Comparison of ENCODE assay signal across 29 mouse cellular contexts in the genomic region with DNA sequence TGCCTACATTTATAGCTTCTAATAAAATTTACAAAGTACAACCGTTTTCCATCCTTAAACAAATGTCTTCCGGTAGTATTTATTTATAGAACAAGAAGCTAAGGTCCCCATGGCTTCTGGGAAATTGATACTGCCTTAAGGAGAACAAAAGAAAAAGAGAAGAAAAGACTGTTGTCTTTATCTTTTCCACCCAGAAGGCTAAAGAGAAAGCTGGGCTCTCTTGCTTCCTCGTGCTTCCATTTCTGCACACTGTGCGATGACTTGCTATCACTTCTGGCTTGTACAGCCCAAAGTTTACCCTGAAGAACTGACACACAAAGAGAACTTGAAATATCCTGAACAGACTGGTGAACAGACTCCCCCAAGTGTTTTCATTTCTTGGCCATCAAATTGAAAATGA.
DNase-seq lines count a peak whose midpoint lies in the region; ATAC-seq and TF ChIP-seq lines count a peak whose summit lies in the region.
"Had no signal": no experiment of that assay in that cellular context is flagged by ENCODE, and none has a peak within 500 bp of the region (broad histone marks: within the 10 kb centered on the region; RNA-seq: fewer than 3 reads in every experiment).

No protein-coding gene starts in this region.

- peak; percentile 21 for TF ChIP-seq RAD21 in MEL (IDR thresholded peaks at IDR 0.05; ENCODE audit: low read depth, low read length)

- H3K4me2 ChIP-seq in liver, embryonic 11.5 days = 0 out of 2 replicates have a peak overlapping the region, but pooled peaks have one; percentile 8
- H3K4me2 ChIP-seq in liver, postnatal 0 days (ENCODE audit: low read depth, low read length) = no peak overlapping the region
- H3K4me2 ChIP-seq in stomach, postnatal 0 days (replicated peaks; ENCODE audit: low read depth) = no peak overlapping the region
- no peak overlapping the region for H3K4me2 ChIP-seq in forebrain, postnatal 0 days (ENCODE audit: low read depth)
- H3K4me2 ChIP-seq: embryonic facial prominence, embryonic 13.5 days; forebrain, embryonic 15.5 days; hindbrain, embryonic 14.5 days; limb, embryonic 12.5 days; lung, embryonic 14.5 days; midbrain, embryonic 12.5 days; neural tube, embryonic 15.5 days; stomach, embryonic 15.5 days had no signal

- peak; percentile 96 to 97 for TF ChIP-seq EP300 in MEL (IDR thresholded peaks at IDR 0.05; ENCODE audit: low read depth in 1 of 2, low read length in 2 of 2)
- TF ChIP-seq EP300 in liver, postnatal 0 days (IDR thresholded peaks at IDR 0.05; ENCODE audit: low read depth) = peak; percentile 77; the same call in 1 of the 2 replicates
- no peak for TF ChIP-seq EP300 in stomach, postnatal 0 days (optimal IDR thresholded peaks at IDR 0.05)

- no peaks in the 10 kb centered on the region for H3K79me2 ChIP-seq in MEL (ENCODE audit: control insufficient read depth, insufficient read depth, low read length, poor library complexity)

- WGBS in liver, embryonic 11.5 days = 34% methylated on average over 4 of the region's 4 CpGs
- 33% methylated on average over 4 of the region's 4 CpGs for whole genome bisulfite sequencing in liver, postnatal 0 days (ENCODE audit: insufficient replicate concordance)
- WGBS in stomach, postnatal 0 days = 59% methylated on average over 4 of the region's 4 CpGs
- 74% methylated on average over 4 of the region's 4 CpGs for WGBS in forebrain, postnatal 0 days

- H3K27ac ChIP-seq in MEL (ENCODE audit: control insufficient read depth, low read depth, low read length) = peak overlapping the region; percentile 96
- peak overlapping the region; percentile 53; the same call in 1 of the 2 replicates for H3K27ac ChIP-seq in liver, embryonic 11.5 days (ENCODE audit: low read depth, low read length)
- no peak overlapping the region for H3K27ac ChIP-seq in liver, postnatal 0 days (ENCODE audit: low read depth)
- H3K27ac ChIP-seq in stomach, postnatal 0 days (replicated peaks) = no peak overlapping the region
- no peak overlapping the region for H3K27ac ChIP-seq in forebrain, postnatal 0 days (ENCODE audit: low read depth, low read length)
- H3K27ac ChIP-seq: embryonic facial prominence, embryonic 13.5 days; forebrain, embryonic 15.5 days; heart, adult 2 months; hindbrain, embryonic 14.5 days; kidney, postnatal 0 days; layer of hippocampus, adult 2 months; limb, embryonic 12.5 days; midbrain, embryonic 12.5 days; neural tube, embryonic 15.5 days; stomach, embryonic 15.5 days had no signal

- no peak for TF ChIP-seq CTCF in MEL (IDR thresholded peaks at IDR 0.05 in 2 of 3, conservative IDR thresholded peaks at IDR 0.05 in 1 of 3; ENCODE audit: control insufficient read depth in 1 of 3, insufficient read depth in 1 of 3, low read depth in 2 of 3, low read length in 3 of 3, poor library complexity in 1 of 3, severe bottlenecking in 1 of 3)
- no peak for TF ChIP-seq CTCF in liver, postnatal 0 days (IDR thresholded peaks at IDR 0.05; ENCODE audit: low read depth)
- no peak for TF ChIP-seq CTCF in stomach, postnatal 0 days (IDR thresholded peaks at IDR 0.05; ENCODE audit: low read depth)
- no peak for TF ChIP-seq CTCF in forebrain, postnatal 0 days (IDR thresholded peaks at IDR 0.05; ENCODE audit: low read depth)

- no peaks in the 10 kb centered on the region for H3K27me3 ChIP-seq in MEL (ENCODE audit: control insufficient read depth in 1 of 2, insufficient read depth in 2 of 2, low read length in 2 of 2)
- H3K27me3 ChIP-seq in liver, embryonic 11.5 days (replicated peaks; ENCODE audit: control insufficient read depth, insufficient read depth, low read length) = no peaks in the 10 kb centered on the region
- H3K27me3 ChIP-seq in liver, postnatal 0 days (ENCODE audit: insufficient read depth, low read length) = no peaks in the 10 kb centered on the region
- no peaks in the 10 kb centered on the region for H3K27me3 ChIP-seq in stomach, postnatal 0 days (ENCODE audit: control insufficient read depth, insufficient read depth, low read length)
- no peaks in the 10 kb centered on the region for H3K27me3 ChIP-seq in forebrain, postnatal 0 days (ENCODE audit: insufficient read depth, low read length)
- H3K27me3 ChIP-seq: CH12.LX; embryonic facial prominence, embryonic 13.5 days; forebrain, embryonic 15.5 days; limb, embryonic 12.5 days; midbrain, embryonic 12.5 days; neural tube, embryonic 15.5 days; stomach, embryonic 15.5 days had no signal

- peak overlapping the region; percentile 69 for H3K9ac ChIP-seq in MEL (ENCODE audit: control insufficient read depth, low read depth, low read length, poor library complexity, severe bottlenecking)
- H3K9ac ChIP-seq in liver, embryonic 11.5 days (ENCODE audit: low read depth, low read length) = no peak overlapping the region
- H3K9ac ChIP-seq in liver, postnatal 0 days (replicated peaks) = no peak overlapping the region
- H3K9ac ChIP-seq in stomach, postnatal 0 days (ENCODE audit: low read length) = no peak overlapping the region
- no peak overlapping the region for H3K9ac ChIP-seq in forebrain, postnatal 0 days
- H3K9ac ChIP-seq: embryonic facial prominence, embryonic 13.5 days; forebrain, embryonic 15.5 days; hindbrain, embryonic 14.5 days; limb, embryonic 12.5 days; lung, embryonic 14.5 days; midbrain, embryonic 12.5 days; neural tube, embryonic 15.5 days; stomach, embryonic 15.5 days had no signal

- no peaks in the 10 kb centered on the region for H3K9me3 ChIP-seq in MEL (replicated peaks; ENCODE audit: insufficient read depth, low read length)
- no peaks in the 10 kb centered on the region for H3K9me3 ChIP-seq in liver, embryonic 11.5 days (ENCODE audit: control insufficient read depth, low read length)
- no peaks in the 10 kb centered on the region for H3K9me3 ChIP-seq in liver, postnatal 0 days (ENCODE audit: low read length)
- H3K9me3 ChIP-seq in stomach, postnatal 0 days (ENCODE audit: control insufficient read depth, low read length) = no peaks in the 10 kb centered on the region
- H3K9me3 ChIP-seq in forebrain, postnatal 0 days (ENCODE audit: low read length) = no peaks in the 10 kb centered on the region
- H3K9me3 ChIP-seq: embryonic facial prominence, embryonic 13.5 days; forebrain, embryonic 15.5 days; limb, embryonic 12.5 days; midbrain, embryonic 12.5 days; neural tube, embryonic 15.5 days; stomach, embryonic 15.5 days had no signal

- ATAC-seq in liver, embryonic 11.5 days (replicated peaks; ENCODE audit: low FRiP score) = peak; percentile 96
- peak; percentile 60 for ATAC-seq in liver, postnatal 0 days
- ATAC-seq in stomach, postnatal 0 days (ENCODE audit: low FRiP score, low TSS enrichment) = no peak
- ATAC-seq in forebrain, postnatal 0 days = no peak
- ATAC-seq: forebrain, embryonic 15.5 days; inflammation-experienced regulatory T-cells, adult 6 months had no signal

- H3K36me3 ChIP-seq in MEL (ENCODE audit: control insufficient read depth in 1 of 2, insufficient read depth in 2 of 2, low read length in 2 of 2) = peaks cover 0 to 19% of the 10 kb centered on the region in 2 experiments; a peak in 2 of 4 replicates
- H3K36me3 ChIP-seq in liver, embryonic 11.5 days (ENCODE audit: control insufficient read depth, insufficient read depth, low read length) = no peaks in the 10 kb centered on the region
- no peaks in the 10 kb centered on the region for H3K36me3 ChIP-seq in liver, postnatal 0 days (replicated peaks; ENCODE audit: insufficient read depth, low read length)
- H3K36me3 ChIP-seq in stomach, postnatal 0 days (ENCODE audit: control insufficient read depth, insufficient read depth, low read length) = no peaks in the 10 kb centered on the region
- H3K36me3 ChIP-seq in forebrain, postnatal 0 days (ENCODE audit: insufficient read depth) = no peaks in the 10 kb centered on the region
- H3K36me3 ChIP-seq: embryonic facial prominence, embryonic 13.5 days; forebrain, embryonic 15.5 days; limb, embryonic 12.5 days; midbrain, embryonic 12.5 days; neural tube, embryonic 15.5 days; stomach, embryonic 15.5 days had no signal

- H3K4me1 ChIP-seq in MEL (ENCODE audit: control insufficient read depth in 1 of 2, insufficient read depth in 2 of 2, low read length in 2 of 2) = peaks cover 0 to 10% of the 10 kb centered on the region in 2 experiments; a peak in 2 of 4 replicates
- H3K4me1 ChIP-seq in liver, embryonic 11.5 days (replicated peaks; ENCODE audit: control insufficient read depth, insufficient read depth, low read length) = no peaks in the 10 kb centered on the region
- H3K4me1 ChIP-seq in liver, postnatal 0 days (ENCODE audit: insufficient read depth) = no peaks in the 10 kb centered on the region
- H3K4me1 ChIP-seq in stomach, postnatal 0 days (replicated peaks; ENCODE audit: control insufficient read depth, insufficient read depth) = no peaks in the 10 kb centered on the region
- H3K4me1 ChIP-seq in forebrain, postnatal 0 days (ENCODE audit: insufficient read depth) = no peaks in the 10 kb centered on the region
- H3K4me1 ChIP-seq: embryonic facial prominence, embryonic 13.5 days; forebrain, embryonic 15.5 days; limb, embryonic 12.5 days; midbrain, embryonic 12.5 days; neural tube, embryonic 15.5 days; stomach, embryonic 15.5 days had no signal

- peak; percentile 91 for DNase-seq in MEL (ENCODE audit: low read depth, low spot score)
- DNase-seq in c-Kit-positive CD71-positive TER-119-negative erythroid progenitor cells, embryonic 14.5 days (ENCODE audit: low read depth) = peak; percentile 51
- DNase-seq in liver, embryonic 11.5 days (ENCODE audit: low spot score) = no peak
- no peak for DNase-seq in liver, postnatal 0 days
- DNase-seq in stomach, postnatal 0 days (ENCODE audit: low spot score) = no peak
- no peak for DNase-seq in forebrain, postnatal 0 days
- no peak for DNase-seq in adrenal gland, adult (ENCODE audit: inconsistent age in 2 of 2, low spot score in 1 of 2)
- DNase-seq: adrenal gland, postnatal 25 days; B cell, adult 2 months; cerebellum, adult 11-12 months; gastrocnemius, postnatal 25 days; heart, adult 2 months; heart, postnatal 36 days; kidney, adult 18-20 months; layer of hippocampus, postnatal 36 days; lung, embryonic 14.5 days; thymus, adult 18-20 months; thymus, postnatal 36 days had no signal

- TF ChIP-seq POLR2A in MEL (IDR thresholded peaks at IDR 0.05; ENCODE audit: control insufficient read depth in 1 of 2, insufficient read depth in 1 of 2, low read depth in 1 of 2, low read length in 2 of 2, poor library complexity in 1 of 2) = no peak

- H3K4me3 ChIP-seq in MEL (ENCODE audit: control insufficient read depth in 1 of 2, insufficient read depth in 1 of 2, low read depth in 2 of 2, low read length in 2 of 2) = peak overlapping the region; percentile 40 to 43
- no peak overlapping the region for H3K4me3 ChIP-seq in liver, embryonic 11.5 days (ENCODE audit: low read depth, low read length)
- no peak overlapping the region for H3K4me3 ChIP-seq in liver, postnatal 0 days (ENCODE audit: low read depth, low read length)
- no peak overlapping the region for H3K4me3 ChIP-seq in stomach, postnatal 0 days (ENCODE audit: low read depth, low read length)
- H3K4me3 ChIP-seq in forebrain, postnatal 0 days (ENCODE audit: low read depth, low read length) = no peak overlapping the region
- H3K4me3 ChIP-seq: embryonic facial prominence, embryonic 13.5 days; forebrain, embryonic 15.5 days; heart, adult 2 months; layer of hippocampus, adult 2 months; limb, embryonic 12.5 days; midbrain, embryonic 12.5 days; neural tube, embryonic 15.5 days; stomach, embryonic 15.5 days had no signal

TF ChIP-seq in MEL, 35 proteins besides CTCF, POLR2A, EP300 and RAD21 (continues in another document):
- TF ChIP-seq JUND (IDR thresholded peaks at IDR 0.05; ENCODE audit: low read depth, low read length) = no peak
- TF ChIP-seq MYC (IDR thresholded peaks at IDR 0.05; ENCODE audit: low read depth, low read length) = peak; percentile 98

Comparison
In these comparisons a context has a peak if more than half of its experiments do, and no peak if none do; other contexts are left out.
1. H3K27ac ChIP-seq: peak in MEL (single experiment) and liver, embryonic 11.5 days (single experiment); none in liver, postnatal 0 days (single experiment), stomach, postnatal 0 days (single experiment) and forebrain, postnatal 0 days (single experiment).
2. DNase-seq: peak in MEL (single experiment) and c-Kit-positive CD71-positive TER-119-negative erythroid progenitor cells, embryonic 14.5 days (single experiment); none in liver, embryonic 11.5 days (single experiment), liver, postnatal 0 days (single experiment), stomach, postnatal 0 days (single experiment), forebrain, postnatal 0 days (single experiment) and adrenal gland, adult (0 of 2).
3. H3K4me3 ChIP-seq: peak in MEL (2 of 2); none in liver, embryonic 11.5 days (single experiment), liver, postnatal 0 days (single experiment), stomach, postnatal 0 days (single experiment) and forebrain, postnatal 0 days (single experiment).
4. ATAC-seq: peak in liver, embryonic 11.5 days (single experiment) and liver, postnatal 0 days (single experiment); none in stomach, postnatal 0 days (single experiment) and forebrain, postnatal 0 days (single experiment).